Mouse (Mus musculus) forebrain, embryonic 16.5 days (tissue): ENCODE results near the gene Rapgef5. TPM values are rescaled to one million over a fixed set of nuclear protein-coding genes. Genes with fewer than 3 reads are reported as not detected.

Source experiments
- ATAC-seq: fragments of 200-750 bp; cut with Nextera tagmentation; 2 replicates; pipeline ENCODE4 v1.8.0; 2017; ENCODE audit warnings: mild to moderate bottlenecking, moderate library complexity
- H3K27ac ChIP-seq: fragments of 300-500 bp; sonication (generic); 2 replicates; pipeline ENCODE4 v1.5.1; 2014; ENCODE audit warnings: low read length, control low read depth
- H3K27me3 ChIP-seq: fragments of 300-500 bp; sonication (generic); replicated peaks from 2 replicates; pipeline ENCODE4 v1.6.1; 2014; ENCODE audit warnings: low read length; ENCODE audit not compliant: control insufficient read depth, insufficient read depth
- H3K36me3 ChIP-seq: fragments of 300-500 bp; sonication (generic); 2 replicates; pipeline ENCODE4 v1.6.1; 2014; ENCODE audit not compliant: control insufficient read depth, insufficient read depth
- H3K4me1 ChIP-seq: fragments of 300-500 bp; sonication (generic); replicated peaks from 2 replicates; pipeline ENCODE4 v1.6.1; 2014; ENCODE audit warnings: low read length; ENCODE audit not compliant: control insufficient read depth, insufficient read depth
- H3K4me2 ChIP-seq: fragments of 300-500 bp; sonication (generic); 2 replicates; pipeline ENCODE4 v1.6.1; 2014; ENCODE audit warnings: mild to moderate bottlenecking, low read length, control low read depth
- H3K4me3 ChIP-seq: fragments of 300-500 bp; sonication (generic); replicated peaks from 2 replicates; pipeline ENCODE4 v1.5.1; 2014; ENCODE audit warnings: mild to moderate bottlenecking, low read length, control low read depth
- H3K9ac ChIP-seq: fragments of 300-500 bp; sonication (generic); replicated peaks from 2 replicates; pipeline ENCODE4 v1.6.1; 2014; ENCODE audit warnings: low read depth, low read length, control low read depth
- H3K9me3 ChIP-seq: fragments of 300-500 bp; sonication (generic); 2 replicates; pipeline ENCODE4 v1.6.1; 2016; ENCODE audit warnings: low read length; ENCODE audit not compliant: control insufficient read depth
- WGBS: fragments of 180-500 bp; shearing (Covaris S2); extraction: QIAGEN DNeasy Blood & Tissue Kit; methylation state at CpG from one replicate; pipeline ENCODE4 v1.1.7; 2014; 5-methylcytosine and 5-hydroxymethylcytosine counted together
- polyA plus RNA-seq: library from polyadenylated mRNA; unstranded; fragments of >200 nt; fragmentation: Nextera tagmentation; extraction: Ambion mirVana; gene quantifications from 2 replicates; pipeline ENCODE4 v1.2.1, GENCODE M21; 2015

Rapgef5 gene
- polyA plus RNA-seq, 1 experiment from 2014 or later, result 36.6 TPM

DNA sequence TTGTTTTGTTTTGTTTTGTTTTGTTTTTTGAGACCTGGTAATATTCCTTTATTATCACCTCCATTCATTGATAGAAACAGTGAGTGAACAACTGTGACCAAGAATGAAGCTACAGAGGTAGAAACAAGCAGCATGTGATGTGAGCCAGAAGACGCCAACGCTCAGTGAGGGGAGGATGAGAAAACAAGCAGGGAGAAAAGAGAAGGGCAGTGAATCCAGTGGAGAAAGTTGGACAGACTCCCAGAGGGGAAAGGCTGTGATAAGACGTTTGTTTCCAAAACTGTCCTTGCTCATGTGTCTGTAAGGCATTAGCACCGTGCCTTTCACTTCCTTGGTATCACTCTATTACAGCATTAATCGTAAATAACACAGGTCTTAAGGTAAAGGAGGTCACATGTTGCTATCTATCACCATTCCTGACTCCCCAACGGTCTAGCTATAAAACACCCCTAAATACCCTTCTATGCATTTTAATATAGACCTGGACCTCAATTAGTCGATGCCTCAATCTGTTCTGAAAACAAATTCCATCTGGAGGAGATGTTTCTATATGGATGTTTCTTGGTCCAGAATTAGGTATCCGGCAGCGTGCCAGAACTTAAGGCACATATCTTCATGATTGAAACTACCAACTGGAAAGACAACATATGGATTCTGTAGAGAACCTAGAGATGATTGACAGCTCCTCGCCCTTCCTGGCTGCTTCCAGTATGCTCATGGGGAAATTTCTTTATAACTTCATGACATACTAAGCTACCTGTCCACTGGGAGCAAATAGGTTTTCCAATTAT, 153.5 kb downstream of the Rapgef5 start:
- Histone ChIP-seq H3K9ac (no peak overlapping the region), H3K27ac (no peak overlapping the region), H3K4me1 (no peaks in the 10 kb centered on the region), H3K27me3 (no peaks in the 10 kb centered on the region), H3K4me2 (no peak overlapping the region), H3K4me3 (no peak overlapping the region), H3K9me3 (no peaks in the 10 kb centered on the region), H3K36me3 (no peaks in the 10 kb centered on the region)
- 72% methylated on average over 10 of the region's 10 CpGs for WGBS
- ATAC-seq, result no peak

DNA sequence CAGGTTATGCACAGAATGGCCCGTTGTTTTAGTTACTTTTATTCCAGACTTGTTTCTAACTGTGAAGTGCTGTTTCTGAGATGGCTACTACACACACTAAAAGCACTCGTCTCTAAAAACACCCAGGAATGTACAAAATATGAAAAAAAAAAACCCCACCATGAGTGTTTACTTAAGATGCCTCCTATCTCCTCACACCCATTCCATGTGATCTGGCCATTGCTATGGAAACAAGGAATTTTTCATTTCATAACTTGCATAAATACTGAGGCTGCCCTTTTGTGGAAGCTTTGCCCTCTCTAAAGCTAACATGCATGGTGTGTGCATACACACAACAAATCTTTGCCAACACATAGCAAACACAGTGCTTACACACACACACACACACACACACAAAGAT, 156.9 kb downstream of the Rapgef5 start:
- 76% methylated on average over 2 of the region's 2 CpGs for WGBS
- Histone ChIP-seq H3K27me3 (no peaks in the 10 kb centered on the region), H3K9me3 (no peaks in the 10 kb centered on the region), H3K27ac (no peak overlapping the region), H3K4me3 (no peak overlapping the region), H3K4me1 (no peaks in the 10 kb centered on the region), H3K36me3 (no peaks in the 10 kb centered on the region), H3K4me2 (no peak overlapping the region), H3K9ac (no peak overlapping the region)
- no peak for ATAC-seq

DNA sequence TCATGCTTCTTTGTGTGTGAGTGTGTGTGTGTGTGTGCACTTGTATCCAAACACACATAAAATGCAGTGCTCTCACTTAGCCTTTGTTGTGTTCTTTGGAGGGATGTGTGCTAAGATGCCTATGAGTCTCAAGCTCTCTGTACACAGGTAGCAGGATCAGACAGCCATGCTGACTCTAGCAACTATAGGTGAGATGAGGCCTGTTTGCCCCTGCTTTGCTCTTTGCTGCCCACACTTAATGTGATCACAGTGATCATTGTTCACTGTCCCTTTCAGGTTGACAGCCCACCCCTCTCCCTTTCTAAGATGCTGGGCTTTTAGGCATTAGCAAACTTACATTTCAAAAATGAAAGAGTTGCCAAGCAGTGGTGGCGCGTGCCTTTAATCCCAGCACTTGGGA, 158.2 kb downstream of the Rapgef5 start:
- no peaks in the 10 kb centered on the region for H3K27me3 ChIP-seq
- 90% methylated on average over 2 of the region's 2 CpGs for WGBS
- no peak for ATAC-seq

DNA sequence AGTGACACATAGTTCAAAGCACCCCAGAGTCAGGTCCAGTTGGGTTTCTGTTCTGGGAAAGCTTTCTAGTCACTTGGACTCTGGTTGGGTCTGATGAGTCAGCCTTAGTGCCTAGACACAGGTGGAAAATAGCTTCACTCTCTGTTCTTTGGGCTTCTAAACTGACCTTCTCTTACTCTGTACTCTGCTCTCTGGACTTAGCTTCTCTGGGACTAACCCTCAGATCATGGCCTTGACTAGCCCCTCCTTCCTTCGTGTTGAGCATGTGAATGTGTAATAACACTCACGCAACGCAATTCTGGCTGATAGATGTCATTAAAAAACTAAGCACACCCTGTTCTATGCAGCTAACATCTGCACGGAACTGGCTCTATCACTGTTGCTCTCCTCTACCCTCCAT, 160.0 kb downstream of the Rapgef5 start:
- no peak for ATAC-seq
- no peaks in the 10 kb centered on the region for H3K36me3 ChIP-seq
- WGBS, result 89% methylated on average over 4 of the region's 4 CpGs

More for the DNA sequence above, 158.2 kb downstream of the Rapgef5 start:
- H3K4me1 ChIP-seq, result no peaks in the 10 kb centered on the region
- H3K9me3 ChIP-seq, result no peaks in the 10 kb centered on the region
- H3K4me2 ChIP-seq, result no peak overlapping the region
- H3K9ac ChIP-seq, result no peak overlapping the region
- no peak overlapping the region for H3K4me3 ChIP-seq
- H3K27ac ChIP-seq, result no peak overlapping the region
- H3K36me3 ChIP-seq, result no peaks in the 10 kb centered on the region

DNA sequence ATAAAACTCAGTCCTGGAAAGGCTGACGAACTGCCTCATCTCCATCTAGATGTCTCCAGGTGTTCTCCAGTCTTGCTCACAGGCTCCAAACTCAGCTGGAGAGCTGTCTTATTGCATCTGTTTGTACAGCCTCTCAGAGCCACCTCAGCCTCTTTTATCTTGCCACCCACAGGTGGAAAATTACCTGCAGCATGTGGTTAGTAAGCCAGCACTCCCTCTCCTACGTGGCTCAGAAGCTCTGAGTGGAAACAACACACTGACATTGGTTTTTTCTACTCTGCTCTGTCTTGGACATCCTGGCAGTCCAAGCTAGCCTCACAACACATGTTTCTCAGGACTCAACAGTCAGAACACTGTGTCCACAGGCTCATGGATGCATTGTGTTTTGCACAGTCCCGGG, 162.6 kb downstream of the Rapgef5 start:
- Histone ChIP-seq H3K27ac (no peak overlapping the region), H3K36me3 (no peaks in the 10 kb centered on the region), H3K9me3 (no peaks in the 10 kb centered on the region), H3K4me3 (no peak overlapping the region), H3K9ac (no peak overlapping the region), H3K27me3 (no peaks in the 10 kb centered on the region), H3K4me1 (no peaks in the 10 kb centered on the region), H3K4me2 (no peak overlapping the region)
- no peak for ATAC-seq
- WGBS, result 75% methylated on average over 3 of the region's 3 CpGs

More for the DNA sequence above, 160.0 kb downstream of the Rapgef5 start:
- H3K27ac ChIP-seq, result no peak overlapping the region
- no peaks in the 10 kb centered on the region for H3K4me1 ChIP-seq
- no peak overlapping the region for H3K4me3 ChIP-seq
- no peaks in the 10 kb centered on the region for H3K27me3 ChIP-seq
- no peak overlapping the region for H3K4me2 ChIP-seq
- no peak overlapping the region for H3K9ac ChIP-seq
- H3K9me3 ChIP-seq, result no peaks in the 10 kb centered on the region

DNA sequence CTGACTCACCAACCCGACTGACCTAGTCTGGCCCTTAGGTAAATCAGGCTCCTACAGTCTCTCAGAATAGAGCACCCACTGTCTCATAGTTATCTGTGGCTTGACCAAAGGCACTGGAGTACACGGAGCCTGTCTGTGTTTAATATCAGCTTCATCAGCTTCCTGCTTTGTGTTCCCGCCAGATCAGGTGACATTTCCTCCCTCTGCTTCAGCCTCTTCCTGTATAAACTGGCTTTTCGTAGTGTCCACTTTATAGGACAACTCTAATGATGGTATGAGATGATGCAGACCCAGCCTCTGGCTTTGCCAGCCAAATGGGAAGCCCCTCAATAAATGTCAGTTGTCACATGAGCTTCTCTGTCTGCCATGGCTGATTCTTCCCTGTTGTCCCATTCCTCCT, 163.5 kb downstream of the Rapgef5 start:
- WGBS, result 85% methylated on average over 4 of the region's 4 CpGs
- H3K27ac ChIP-seq, result no peak overlapping the region
- H3K4me3 ChIP-seq, result no peak overlapping the region
- H3K9me3 ChIP-seq, result no peaks in the 10 kb centered on the region
- no peaks in the 10 kb centered on the region for H3K4me1 ChIP-seq
- no peak overlapping the region for H3K9ac ChIP-seq
- no peak overlapping the region for H3K4me2 ChIP-seq
- H3K36me3 ChIP-seq, result no peaks in the 10 kb centered on the region
- no peak for ATAC-seq
- no peaks in the 10 kb centered on the region for H3K27me3 ChIP-seq

DNA sequence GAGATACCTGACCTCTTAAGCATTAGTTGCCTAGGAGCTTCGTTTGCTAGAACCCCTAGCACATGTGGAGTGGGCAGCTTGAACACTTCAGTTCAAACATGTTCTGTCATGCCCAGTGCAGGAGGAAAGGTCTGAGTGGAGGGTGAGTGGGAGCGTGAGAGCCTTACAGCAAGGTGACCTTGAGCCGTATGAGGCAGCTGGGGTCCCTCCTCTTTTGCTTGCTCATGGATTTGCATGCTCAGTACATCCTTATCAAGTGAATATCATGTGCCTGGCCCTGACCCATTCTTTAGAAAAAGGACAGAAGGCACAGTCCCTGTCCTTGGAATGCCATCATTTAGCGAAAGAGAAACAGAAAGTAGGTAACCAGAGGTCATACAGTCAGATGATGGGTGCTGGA, 165.0 kb downstream of the Rapgef5 start:
- Histone ChIP-seq H3K27me3 (no peaks in the 10 kb centered on the region), H3K36me3 (no peaks in the 10 kb centered on the region), H3K9me3 (no peaks in the 10 kb centered on the region), H3K4me3 (no peak overlapping the region), H3K4me1 (no peaks in the 10 kb centered on the region), H3K9ac (no peak overlapping the region), H3K27ac (no peak overlapping the region), H3K4me2 (no peak overlapping the region)
- WGBS, result 85% methylated on average over 4 of the region's 4 CpGs
- no peak for ATAC-seq

DNA sequence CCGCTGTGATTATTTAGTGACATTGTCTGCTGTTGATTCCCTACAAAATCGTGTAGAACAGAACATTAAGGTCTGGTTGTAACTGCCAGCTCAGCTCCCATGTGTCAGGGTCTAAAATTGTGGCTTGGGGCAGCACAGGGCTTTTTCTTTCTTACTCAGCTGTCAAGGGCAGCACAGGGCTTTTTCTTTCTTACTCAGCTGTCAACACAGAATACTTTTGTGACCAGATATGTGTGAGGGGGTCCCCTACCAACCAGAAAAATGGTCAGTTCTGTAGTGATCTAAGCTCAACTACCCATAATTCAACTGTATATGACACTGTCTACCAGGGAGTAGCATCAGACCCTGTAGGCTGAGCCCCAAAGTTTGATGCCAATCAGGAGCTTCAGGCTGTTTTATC, 167.1 kb downstream of the Rapgef5 start:
- Histone ChIP-seq H3K4me3 (no peak overlapping the region), H3K27me3 (no peaks in the 10 kb centered on the region), H3K4me1 (peaks cover 2% of the 10 kb centered on the region; the same call in 1 of the 2 replicates), H3K9me3 (no peaks in the 10 kb centered on the region), H3K27ac (no peak overlapping the region), H3K9ac (no peak overlapping the region), H3K4me2 (no peak overlapping the region), H3K36me3 (no peaks in the 10 kb centered on the region)
- no peak for ATAC-seq
- 51% methylated on average over 2 of the region's 2 CpGs for whole genome bisulfite sequencing

DNA sequence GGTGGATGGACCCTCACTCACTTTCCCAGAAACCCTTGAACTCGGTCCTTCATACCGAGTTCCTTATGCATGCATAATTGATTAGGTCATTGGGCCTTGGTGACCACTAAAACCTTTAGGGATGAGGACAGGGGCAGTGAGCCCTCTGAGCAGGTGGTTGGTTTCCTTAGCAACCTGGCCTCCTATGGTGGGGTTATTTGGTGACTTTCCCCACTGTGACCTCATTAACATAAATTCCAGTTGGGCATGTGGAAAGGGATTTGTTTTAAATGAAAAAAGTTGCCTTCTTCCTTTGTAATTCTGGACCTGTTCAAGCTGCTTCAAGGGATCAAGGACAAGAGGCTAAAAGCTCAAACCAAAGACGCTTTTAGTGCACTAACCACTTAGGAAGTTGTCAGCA, 167.7 kb downstream of the Rapgef5 start:
- WGBS, result 21% methylated on average over 3 of the region's 3 CpGs
- ATAC-seq, result no peak

DNA sequence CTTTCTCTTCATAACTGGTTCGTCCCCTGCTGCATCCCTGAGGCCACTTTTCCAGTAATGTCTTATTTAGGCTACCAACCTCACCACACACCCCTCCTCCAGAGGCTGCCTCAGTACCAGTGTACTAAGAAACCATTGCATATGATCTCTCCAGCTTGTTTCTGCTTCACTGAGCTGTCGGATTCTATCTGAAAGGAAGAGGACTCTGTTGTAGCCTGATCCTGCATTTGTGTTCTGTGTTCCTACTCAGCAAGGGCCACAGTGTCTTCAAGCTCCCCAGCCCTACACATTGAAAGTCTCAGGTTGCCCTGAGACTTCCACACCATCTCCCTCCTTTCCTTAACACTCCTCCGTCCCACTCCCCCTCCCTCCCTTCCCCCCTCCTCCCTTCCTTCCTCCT, 168.5 kb downstream of the Rapgef5 start:
- Histone ChIP-seq H3K36me3 (no peaks in the 10 kb centered on the region), H3K4me3 (no peak overlapping the region), H3K27ac (no peak overlapping the region), H3K9ac (no peak overlapping the region), H3K4me2 (no peak overlapping the region), H3K4me1 (peaks cover 10% of the 10 kb centered on the region), H3K9me3 (no peaks in the 10 kb centered on the region), H3K27me3 (no peaks in the 10 kb centered on the region)
- no peak for ATAC-seq
- WGBS, result 33% methylated on average over 3 of the region's 3 CpGs

More for the DNA sequence above, 167.7 kb downstream of the Rapgef5 start:
- H3K27me3 ChIP-seq, result no peaks in the 10 kb centered on the region
- H3K36me3 ChIP-seq, result no peaks in the 10 kb centered on the region
- no peak overlapping the region for H3K9ac ChIP-seq
- no peak overlapping the region for H3K4me3 ChIP-seq
- no peak overlapping the region for H3K27ac ChIP-seq
- H3K9me3 ChIP-seq, result no peaks in the 10 kb centered on the region
- peaks cover 2% of the 10 kb centered on the region; the same call in 1 of the 2 replicates for H3K4me1 ChIP-seq
- H3K4me2 ChIP-seq, result no peak overlapping the region
